Mouse (Mus musculus) gastrocnemius, adult 8-10 months (tissue): ENCODE measurements around the gene Tmcc1. TPM values are rescaled to one million over a fixed set of nuclear protein-coding genes. Genes with fewer than 3 reads are reported as not detected.
"Not testable (repeated sequence)": the region's sequence is repeated elsewhere in the genome, so short reads cannot be mapped to it uniquely, and the experiment has no call there.

Source experiments
- DNase-seq, 2 experiments: peaks; one replicate each; pipeline ENCODE4 v3.0.0; 2022; ENCODE audit warnings: low spot score in 2 of 2
- total RNA-seq, 4 experiments: library from RNA; stranded (reverse); gene quantifications; 2 replicates each; pipeline ENCODE4 v1.2.4; 2022

Tmcc1 gene
- total RNA-seq, 4 experiments from 2014 or later: 49.2 to 71.6 (median 52.8) TPM

DNA sequence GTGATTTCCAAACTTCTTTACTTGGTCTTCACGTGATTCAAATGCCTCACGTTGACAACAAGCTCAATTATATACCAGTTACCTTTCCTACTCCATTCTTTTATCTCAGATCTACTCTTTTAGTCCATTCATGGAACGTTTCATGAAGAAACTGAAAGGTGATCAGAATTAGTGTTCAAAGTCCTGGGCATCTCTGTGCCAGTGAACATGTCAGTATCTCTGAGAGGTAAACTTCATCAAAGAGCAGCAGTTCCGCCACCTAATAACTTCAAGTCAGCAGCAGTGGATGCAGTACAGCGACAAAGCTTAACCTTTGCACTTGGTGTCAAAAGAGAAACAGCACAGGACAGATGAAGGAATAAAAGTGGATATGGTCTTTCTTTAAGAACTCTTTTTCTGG lies 112.5 kb downstream of the Tmcc1 start:
- no peak for DNase-seq

DNA sequence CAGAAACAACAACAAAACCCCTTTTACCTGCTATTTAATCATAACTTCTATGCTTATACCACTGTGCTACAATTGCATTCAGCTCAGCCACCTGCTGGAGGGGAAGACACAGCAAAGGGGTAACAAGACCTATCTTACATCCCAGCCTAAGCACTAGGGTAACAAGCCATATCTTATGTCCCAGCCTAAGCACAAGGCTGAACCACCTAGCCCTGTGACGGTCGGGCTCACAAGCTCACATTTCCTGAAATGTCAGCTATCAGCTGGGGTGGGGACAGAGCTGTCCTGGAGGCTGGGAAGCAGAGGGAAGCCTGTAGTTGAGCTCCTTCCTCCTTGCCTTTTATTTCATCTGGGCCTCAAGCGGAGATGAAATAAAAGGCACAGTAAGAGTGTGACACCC lies 115.7 kb downstream of the Tmcc1 start:
- peak; percentile 20 to 58 for DNase-seq

DNA sequence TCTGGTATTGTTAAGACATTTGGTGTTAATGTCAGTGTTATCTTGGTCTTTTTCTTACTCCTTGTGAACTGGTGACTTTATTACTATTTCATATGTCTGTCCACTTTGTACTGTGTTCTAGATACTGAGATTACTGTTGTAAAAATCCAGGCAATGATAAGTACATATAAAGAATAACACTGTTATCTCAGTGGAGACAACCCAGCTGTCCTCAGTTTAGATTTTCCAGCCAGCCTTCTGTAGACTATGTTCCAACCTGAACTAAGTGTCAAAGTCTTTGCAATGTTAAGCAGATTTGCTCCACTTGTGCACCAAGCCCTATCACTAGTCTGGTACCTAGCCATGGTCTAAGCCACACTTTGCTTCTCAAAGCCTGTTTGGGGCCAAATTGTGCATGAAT lies 118.4 kb downstream of the Tmcc1 start:
- no peak for DNase-seq

DNA sequence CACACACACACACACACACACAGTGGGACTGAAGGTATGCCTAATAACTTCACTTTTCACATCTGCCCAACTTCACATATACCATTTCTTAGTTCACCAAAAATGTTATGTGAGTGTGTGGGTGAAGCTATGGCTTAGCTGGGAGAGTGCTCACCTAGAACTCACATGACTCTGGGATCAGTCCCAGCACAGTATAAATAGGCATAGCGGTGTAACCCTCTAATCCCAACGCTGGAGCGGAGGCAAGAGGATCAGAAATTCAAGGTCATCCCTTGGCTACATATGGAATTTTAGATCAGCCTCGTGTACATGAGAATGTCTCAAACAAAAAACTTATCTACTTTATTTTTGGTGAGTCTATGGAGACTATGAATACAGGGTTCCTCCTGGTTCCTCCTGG lies 119.7 kb downstream of the Tmcc1 start:
- DNase-seq: no peak

DNA sequence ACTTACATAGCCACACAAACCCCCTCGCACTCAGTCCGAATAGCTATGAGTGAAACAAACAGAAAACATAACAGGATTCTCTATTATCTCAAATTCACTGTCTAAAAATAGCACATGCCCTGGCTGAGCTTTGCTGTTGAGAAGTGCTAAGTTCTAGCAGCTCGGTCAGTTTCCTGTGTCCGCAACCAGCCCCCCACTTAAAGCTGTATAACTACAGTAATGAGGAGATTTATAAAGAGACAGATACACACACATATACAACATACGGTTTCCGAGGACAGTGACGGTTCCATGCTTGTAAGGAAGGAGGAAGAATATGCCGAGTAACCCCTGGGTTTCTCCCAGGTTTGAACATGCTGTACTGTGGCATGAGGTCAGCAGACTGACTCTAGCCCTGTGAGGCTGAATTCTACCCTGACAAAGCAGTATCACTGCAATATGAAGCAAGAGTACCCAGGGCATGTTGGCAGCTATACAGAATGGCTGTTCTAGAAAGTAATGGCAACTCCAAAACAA lies 120.5 kb downstream of the Tmcc1 start:
- peak; percentile 59 to 63 for DNase-seq

DNA sequence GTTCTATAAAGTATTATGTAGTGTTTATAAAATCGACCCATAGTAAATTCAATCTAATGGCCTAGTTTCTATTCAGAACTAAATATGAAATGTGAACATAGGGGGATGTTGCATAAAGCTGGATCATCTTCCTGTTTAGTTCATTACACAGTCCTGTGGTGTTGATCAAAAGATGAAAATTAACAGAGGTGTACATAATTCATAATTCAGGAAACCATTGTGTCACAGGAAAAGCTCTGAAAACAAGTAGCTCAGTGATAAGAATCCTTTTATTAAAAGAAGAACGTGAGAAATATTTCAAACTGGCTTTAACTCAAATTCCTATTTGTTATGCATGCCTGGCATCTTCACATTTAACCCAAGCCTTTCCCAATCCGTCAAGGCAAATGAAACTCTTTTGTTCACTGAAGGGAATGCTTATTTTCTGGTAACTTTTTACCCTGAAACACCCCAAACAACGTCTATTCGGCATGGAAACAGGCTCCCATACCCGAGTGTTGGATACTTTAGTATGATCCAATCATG lies 121.0 kb downstream of the Tmcc1 start:
- DNase-seq: no peak

DNA sequence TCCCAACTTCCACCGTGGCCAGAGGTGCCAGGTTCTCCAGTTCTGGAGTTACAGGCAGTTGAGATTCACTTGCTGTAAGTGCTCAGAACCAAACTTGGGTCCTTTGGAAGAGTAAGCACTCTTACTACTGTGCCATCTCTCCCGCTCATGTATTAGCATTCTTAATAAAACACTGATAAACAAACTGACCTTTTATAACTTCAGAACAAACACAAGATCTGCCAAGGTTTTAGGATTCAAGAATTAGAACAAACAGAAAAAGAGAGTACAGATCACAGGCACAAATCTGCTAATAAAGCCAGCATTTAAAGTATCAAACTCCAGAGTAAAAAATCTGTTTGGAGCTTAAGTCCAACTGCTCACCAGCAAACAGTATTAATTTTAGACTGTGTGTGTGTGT lies 121.5 kb downstream of the Tmcc1 start:
- no peak for DNase-seq

DNA sequence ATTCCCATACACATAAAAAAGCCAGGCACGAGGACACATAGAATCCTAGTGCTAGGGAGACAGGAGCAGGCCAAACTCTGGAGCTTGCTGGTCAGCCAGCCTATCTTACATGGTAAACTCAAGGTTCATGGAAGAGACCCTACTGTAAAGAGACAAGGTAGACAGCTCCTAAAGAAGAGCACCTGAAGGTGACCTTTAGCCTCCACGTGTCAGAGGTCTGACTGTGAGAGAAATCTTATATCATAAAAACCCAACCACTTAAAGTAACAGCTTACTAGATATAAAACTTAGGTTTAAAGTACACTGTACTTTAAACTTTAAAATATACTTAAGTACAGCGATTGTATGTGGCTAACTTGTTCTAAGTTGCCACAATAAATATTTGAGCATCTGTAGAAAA lies 122.7 kb downstream of the Tmcc1 start:
- DNase-seq: no peak

DNA sequence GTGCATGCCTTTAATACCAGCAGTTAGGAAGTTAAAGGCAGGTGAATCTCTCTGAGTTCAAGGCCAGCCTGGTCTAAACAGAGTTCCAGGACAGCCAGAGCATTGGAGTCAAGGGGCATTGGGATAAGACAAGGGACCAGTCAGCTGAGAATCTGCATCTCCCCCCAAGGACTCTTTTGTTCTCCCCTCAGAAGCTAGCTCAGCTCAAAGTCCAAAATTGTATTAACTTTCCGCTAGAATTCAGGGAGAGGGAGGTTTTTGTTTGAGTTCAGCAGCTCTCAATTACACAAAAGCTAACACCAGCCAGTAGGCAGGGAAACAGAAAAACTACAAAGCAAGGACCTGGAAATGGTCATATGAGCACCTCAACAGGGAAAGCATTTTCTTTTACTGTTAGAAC lies 129.8 kb downstream of the Tmcc1 start:
- DNase-seq: no peak

DNA sequence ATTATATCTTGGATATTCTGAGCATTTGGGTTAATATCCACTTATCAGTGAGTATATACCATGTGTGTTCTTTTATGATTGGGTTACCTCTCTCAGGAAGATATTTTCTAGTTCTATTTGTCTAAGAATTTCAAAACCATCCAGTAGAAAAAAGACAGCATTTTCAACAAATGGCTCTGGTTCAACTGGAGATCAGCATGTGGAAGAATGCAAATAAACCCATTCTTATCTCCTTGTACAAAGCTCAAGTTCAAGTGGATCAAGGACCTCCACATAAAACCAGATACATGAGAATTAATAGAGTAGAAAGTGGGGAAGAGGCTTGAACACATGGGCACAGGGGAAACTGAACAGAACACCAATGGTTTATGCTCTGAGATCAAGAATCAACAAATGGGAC lies 133.7 kb downstream of the Tmcc1 start:
- DNase-seq: not testable (repeated sequence)

DNA sequence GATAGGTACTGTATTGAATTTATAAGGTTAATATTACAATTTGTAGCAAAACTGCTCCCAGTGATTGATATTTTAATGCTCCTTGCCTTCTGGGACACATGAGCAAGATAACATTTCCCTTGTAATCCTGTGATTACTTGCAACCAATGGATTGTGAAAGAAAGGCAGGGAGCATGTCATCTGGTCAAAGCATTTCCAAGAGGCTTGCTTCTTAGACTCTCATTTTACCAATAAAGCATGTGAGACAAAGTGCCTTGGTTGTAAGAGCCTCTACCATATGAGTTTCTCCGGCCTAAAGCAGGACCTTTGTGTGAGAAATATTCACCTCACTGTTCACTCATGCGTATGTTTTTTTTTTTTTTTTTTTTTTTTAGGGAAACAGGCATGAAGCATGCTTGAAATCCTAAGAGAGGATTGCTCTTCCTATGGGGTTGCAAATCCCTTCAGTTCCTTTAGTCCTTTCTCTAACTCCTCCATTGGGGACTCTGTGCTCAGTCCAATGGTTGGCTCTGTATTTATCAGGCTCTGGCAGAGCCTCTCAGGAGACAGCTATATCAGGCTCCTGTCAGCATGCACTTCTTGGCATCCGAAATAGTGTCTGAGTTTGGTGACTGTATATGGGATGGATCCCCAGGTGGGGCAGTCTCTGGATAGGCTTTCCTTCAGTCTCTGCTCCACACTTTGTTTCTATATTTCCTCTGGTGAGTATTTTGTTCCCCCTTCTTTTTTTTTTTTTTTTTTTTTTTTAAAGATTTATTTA lies 134.6 kb downstream of the Tmcc1 start:
- no peak for DNase-seq

DNA sequence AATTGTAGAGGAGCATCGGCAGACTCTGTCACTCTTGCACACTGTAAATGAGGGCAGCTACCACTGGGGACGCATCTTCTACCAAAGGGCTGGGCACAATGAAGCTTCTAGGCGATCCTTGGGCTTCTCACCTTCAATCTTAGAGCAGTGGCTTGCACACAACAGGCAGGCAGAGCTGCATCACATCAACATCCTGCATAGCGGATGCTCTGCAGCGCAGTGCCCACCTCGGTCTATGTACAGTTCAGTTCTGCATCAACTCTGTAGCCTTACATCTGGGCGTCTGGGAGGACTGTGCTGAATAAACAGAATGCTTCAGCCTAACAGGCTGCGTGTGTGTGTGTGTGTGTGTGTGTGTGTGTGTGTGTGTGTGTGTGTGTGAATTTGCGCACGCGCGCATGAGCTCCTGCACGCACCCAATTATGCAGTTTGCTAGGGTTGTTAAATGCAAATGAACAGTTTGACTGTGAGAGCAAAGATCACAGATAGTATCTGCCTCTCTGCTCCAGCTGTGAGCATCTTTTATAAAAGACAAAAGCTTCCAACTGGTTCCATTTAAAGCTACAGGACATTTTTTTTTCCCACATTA lies 136.5 kb downstream of the Tmcc1 start:
- no peak for DNase-seq

DNA sequence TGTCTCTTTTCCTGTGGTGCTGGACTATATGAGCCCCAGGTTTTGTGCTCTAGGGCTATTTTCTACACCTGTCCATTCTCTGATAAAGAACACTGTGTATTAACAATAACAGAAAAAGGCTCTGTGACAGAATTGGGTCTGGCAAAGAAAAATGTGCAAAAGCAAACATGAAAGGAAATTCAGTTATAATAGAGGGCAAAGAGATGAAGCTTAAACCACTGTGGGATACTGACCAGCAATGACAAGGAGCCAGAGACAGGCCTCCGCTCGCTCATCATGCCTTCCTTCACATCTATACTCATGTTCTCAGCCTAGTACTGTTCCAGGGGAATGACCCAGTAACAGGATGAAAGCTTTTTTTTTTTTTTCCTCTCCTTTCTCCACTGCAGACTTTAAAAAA lies 137.5 kb downstream of the Tmcc1 start:
- no peak for DNase-seq

DNA sequence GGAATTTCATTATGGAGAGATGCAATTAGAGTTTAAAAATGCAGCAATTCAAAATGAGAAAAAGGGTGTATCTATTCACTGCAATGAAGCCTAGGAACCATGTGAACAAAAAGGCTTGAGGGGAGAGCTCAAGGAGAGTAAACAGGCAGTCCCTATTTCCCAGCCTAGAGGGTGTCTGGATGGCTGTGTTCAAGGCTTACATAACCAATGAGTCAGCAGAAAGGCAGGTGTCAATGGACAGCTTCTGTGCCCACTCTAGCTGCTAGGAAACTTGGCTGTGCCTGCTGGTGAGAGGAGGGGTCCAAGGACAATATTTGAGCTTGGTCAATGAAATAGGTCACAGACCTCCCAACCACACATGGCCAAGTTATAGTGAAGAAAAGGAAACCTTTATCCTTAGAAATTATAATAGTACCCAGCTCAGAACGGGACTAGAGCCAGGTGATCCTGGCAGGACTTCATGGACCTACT lies 138.2 kb downstream of the Tmcc1 start:
- DNase-seq: peak; percentile 32 to 38

DNA sequence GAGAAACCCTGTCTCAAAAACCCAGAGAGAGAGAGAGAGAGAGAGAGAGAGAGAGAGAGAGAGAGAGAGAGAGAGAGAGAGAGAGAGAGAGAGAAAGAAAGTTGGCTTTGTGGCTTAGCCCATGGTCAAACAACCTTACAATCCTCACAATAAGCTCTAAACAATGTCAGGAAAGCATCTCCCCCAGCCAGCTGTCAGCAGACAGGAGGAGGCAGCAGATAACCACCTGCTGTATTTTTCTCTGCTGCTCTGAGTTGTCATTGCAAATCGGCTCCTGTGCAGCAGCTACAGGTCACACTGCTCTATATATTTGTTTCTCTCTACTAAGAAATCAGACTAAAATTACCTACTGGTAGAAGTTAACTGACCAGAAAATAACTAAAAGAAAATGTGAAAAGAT lies 145.4 kb downstream of the Tmcc1 start:
- DNase-seq: no peak

DNA sequence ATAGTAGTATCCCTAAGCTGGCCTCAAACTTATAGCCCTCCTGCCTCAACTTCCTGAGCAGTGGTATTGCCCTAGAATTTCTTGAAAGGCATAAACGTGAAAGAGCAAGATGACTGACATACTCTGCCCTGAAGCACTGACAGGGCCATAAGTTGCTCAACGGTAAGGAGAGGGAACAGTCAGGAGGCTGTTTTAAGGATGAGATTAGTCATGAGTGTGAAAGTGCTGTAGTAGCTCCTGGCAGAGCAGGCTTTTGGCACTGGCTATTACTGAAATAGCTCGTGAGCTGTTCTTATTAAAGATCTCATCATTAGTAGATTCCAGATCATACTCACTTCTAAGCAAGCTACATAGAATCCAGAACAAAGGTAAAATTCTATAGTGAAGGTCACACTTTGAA lies 145.9 kb downstream of the Tmcc1 start:
- peak in 1 of 2 experiments; percentile 31 for DNase-seq

DNA sequence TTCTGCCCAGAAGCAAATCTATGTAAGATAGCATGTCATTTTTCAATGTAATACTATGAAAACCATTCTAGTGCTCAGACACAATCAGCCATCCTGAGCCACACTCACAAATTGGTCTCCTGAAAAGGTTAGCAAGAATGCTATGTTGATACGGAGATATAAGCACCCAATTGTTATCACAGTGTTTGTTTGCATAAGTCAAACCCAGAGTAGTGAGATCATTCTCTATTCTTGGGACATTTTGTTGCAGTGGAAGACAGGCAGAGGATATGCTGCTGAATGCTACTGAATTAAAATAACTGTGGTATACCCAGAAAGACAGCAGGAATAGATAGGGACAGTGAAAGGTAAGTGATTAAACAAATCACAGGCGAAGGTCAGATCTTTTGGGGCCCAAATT lies 149.2 kb downstream of the Tmcc1 start:
- DNase-seq: no peak

DNA sequence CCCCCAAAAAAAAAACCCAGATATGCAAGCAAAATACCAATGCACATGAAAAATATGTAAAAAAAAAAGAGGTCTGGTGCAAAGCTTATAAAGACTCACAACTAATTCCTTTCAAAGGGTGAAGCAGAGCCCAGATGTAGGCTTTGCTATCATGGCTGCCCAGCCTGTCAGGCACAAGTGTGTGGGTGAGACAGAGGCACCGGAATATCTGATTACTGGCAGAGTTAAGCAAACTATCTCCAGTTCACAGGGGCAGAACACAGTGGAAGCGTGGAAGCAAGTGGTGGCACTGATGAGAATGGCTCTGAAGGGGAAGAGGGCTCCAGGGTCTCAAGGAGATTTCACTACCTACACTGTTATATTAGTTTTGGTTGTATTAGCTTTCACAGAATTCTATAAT lies 155.1 kb downstream of the Tmcc1 start:
- no peak for DNase-seq

DNA sequence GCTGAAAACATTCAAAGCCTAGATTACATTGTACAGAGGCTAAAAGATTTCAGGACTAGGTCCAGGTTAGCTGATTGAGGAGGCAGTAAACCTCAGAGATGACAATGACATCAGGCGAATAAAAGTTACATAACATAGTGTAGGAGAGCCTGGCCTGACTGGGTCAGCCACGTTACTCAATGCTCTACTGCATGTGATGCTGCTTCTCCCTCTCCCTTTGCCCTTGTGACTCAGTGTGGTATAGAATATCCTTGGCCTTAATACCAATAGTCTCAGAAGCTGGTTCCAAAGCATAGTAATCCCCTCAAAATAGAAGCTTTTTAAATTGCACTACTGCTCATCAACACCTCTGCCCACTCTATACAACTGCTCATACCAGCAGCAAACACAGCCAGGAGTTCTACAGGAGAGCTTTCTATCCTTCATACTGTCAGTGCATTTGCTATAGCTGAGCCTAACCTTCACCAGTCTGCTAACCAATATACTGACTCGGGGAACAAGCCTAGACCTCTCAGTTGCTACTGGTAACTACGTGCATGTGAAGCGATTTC lies 155.9 kb downstream of the Tmcc1 start:
- peak; percentile 18 to 40 for DNase-seq

DNA sequence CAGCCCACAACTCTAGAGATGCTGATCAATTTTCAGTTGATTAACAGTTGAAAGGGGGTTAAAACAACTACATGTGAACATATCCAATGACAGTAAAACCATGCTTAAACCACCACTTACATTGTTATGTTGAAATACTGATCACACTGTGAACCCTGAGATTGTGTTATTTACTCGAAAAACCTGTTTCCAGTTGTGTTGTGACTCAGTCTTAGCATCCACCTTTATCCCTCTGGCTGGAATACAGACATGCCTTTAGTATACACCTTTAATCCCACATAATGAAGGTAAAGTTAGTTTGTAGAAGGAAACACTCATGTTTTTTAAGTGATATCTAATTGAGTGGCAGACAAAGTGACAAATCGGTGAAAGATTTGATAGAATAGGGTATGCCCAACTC lies 156.7 kb downstream of the Tmcc1 start:
- no peak for DNase-seq

DNA sequence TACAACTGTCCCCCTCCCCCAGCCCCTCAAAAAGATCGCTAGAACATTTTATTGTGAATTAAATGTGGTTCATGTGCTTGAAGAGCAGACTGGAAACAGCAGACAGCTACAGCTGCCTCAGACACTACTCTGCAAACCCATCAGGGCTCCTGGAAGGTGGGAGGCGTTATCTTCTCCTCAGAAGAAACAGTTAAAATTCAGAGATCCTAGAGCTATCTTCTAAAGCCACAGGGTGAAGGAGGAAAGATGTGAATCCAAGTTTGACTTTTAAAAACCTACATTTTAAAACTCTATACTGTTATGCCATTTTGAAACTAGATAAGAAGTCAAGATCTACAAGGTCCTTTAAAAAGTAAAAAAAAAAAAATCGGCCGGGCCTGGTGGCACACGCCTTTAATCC lies 162.2 kb downstream of the Tmcc1 start:
- DNase-seq: no peak

DNA sequence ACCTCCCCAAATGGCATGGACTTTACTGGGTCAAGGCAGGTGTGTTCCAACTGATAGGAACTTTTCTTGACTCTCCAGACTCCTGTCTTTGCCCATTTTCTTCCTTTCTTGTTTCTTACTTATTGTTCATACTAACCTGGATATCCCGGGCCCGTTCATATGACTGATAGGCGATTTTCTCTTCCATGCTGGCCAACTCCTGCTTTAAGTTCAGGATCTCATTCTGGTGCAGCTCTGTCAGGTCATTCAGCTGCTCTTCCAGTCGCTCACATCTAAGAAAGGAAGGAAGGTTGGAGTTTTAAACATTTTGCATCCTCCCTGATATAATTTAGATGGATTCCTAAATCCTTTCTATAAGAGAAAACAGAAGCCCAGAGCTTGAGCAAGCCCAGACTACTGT lies 168.6 kb downstream of the Tmcc1 start:
- DNase-seq: no peak
